Mouse (Mus musculus) MEL (cell line): ENCODE measurements around the gene Fam83g. TPM values are rescaled to one million over a fixed set of nuclear protein-coding genes. Genes with fewer than 3 reads are reported as not detected.
A peak's percentile ranks its signal among the peaks of the same experiment; 100 is the strongest.

ENCODE experiments used
- DNase-seq: peaks from one replicate; pipeline ENCODE4 v3.0.0; 2011; ENCODE audit warnings: low read depth, low spot score
- H3K27ac ChIP-seq: 2 replicates; pipeline ENCODE4 v1.5.1; 2012; ENCODE audit warnings: low read depth, mild to moderate bottlenecking, control low read depth, low read length, moderate library complexity; ENCODE audit not compliant: control insufficient read depth
- H3K27me3 ChIP-seq, 2 experiments: fragments of 150-350 bp in 1 of 2; sonication (generic) in 1 of 2; 2 replicates each; pipeline ENCODE4 v1.6.1; 2012; ENCODE audit warnings: low read length in 2 of 2, mild to moderate bottlenecking in 2 of 2, improper control_type of control experiment in 1 of 2, moderate library complexity in 1 of 2; ENCODE audit not compliant: insufficient read depth in 2 of 2, control insufficient read depth in 1 of 2
- H3K36me3 ChIP-seq, 2 experiments: 2 replicates each; pipeline ENCODE4 v1.6.1; 2012 to 2014; ENCODE audit warnings: low read length in 2 of 2, improper control_type of control experiment in 1 of 2, inconsistent platforms in 1 of 2, mild to moderate bottlenecking in 1 of 2; ENCODE audit not compliant: insufficient read depth in 2 of 2, control insufficient read depth in 1 of 2
- H3K4me1 ChIP-seq, 2 experiments: fragments of 150-350 bp in 1 of 2; sonication (generic) in 1 of 2; 2 replicates each; pipeline ENCODE4 v1.6.1; 2012; ENCODE audit warnings: low read length in 2 of 2, improper control_type of control experiment in 1 of 2, mild to moderate bottlenecking in 1 of 2; ENCODE audit not compliant: insufficient read depth in 2 of 2, control insufficient read depth in 1 of 2
- H3K4me3 ChIP-seq, 2 experiments: fragments of 150-350 bp in 1 of 2; sonication (generic) in 1 of 2; 2 replicates each; pipeline ENCODE4 v1.5.1; 2012; ENCODE audit warnings: low read depth in 2 of 2, low read length in 2 of 2, mild to moderate bottlenecking in 2 of 2, moderate library complexity in 2 of 2, control low read depth in 1 of 2, improper control_type of control experiment in 1 of 2; ENCODE audit not compliant: control insufficient read depth in 1 of 2, insufficient read depth in 1 of 2
- H3K79me2 ChIP-seq: 2 replicates; pipeline ENCODE4 v1.6.1; 2012; ENCODE audit warnings: mild to moderate bottlenecking, low read length, moderate library complexity; ENCODE audit not compliant: control insufficient read depth, poor library complexity, insufficient read depth
- H3K9ac ChIP-seq: 2 replicates; pipeline ENCODE4 v1.6.1; 2012; ENCODE audit warnings: low read depth, mild to moderate bottlenecking, control low read depth, low read length, moderate library complexity; ENCODE audit not compliant: control insufficient read depth, poor library complexity, severe bottlenecking
- H3K9me3 ChIP-seq: fragments of 150-350 bp; sonication (generic); replicated peaks from 2 replicates; pipeline ENCODE4 v1.6.1; 2012; ENCODE audit warnings: mild to moderate bottlenecking, low read length, improper control_type of control experiment, moderate library complexity; ENCODE audit not compliant: insufficient read depth
- ELF1 ChIP-seq: IDR thresholded peaks from 2 replicates; pipeline ENCODE4 v1.6.1; 2014; ENCODE audit warnings: low read depth, mild to moderate bottlenecking, inconsistent platforms, low read length, improper control_type of control experiment, moderate library complexity
- EP300 ChIP-seq, 2 experiments: IDR thresholded peaks; 2 replicates each; pipeline ENCODE4 v1.6.1; 2011; ENCODE audit warnings: improper control_type of control experiment in 2 of 2, low read length in 2 of 2, low read depth in 1 of 2, mild to moderate bottlenecking in 1 of 2
- ETS1 ChIP-seq: IDR thresholded peaks from 2 replicates; pipeline ENCODE4 v1.6.1; 2012; ENCODE audit warnings: low read depth, mild to moderate bottlenecking, inconsistent platforms, low read length, improper control_type of control experiment, moderate library complexity
- GATA1 ChIP-seq: IDR thresholded peaks from 2 replicates; pipeline ENCODE4 v1.6.1; 2011; ENCODE audit warnings: low read depth, low read length, improper control_type of control experiment
- HCFC1 ChIP-seq: IDR thresholded peaks from 2 replicates; pipeline ENCODE4 v1.6.1; 2012; ENCODE audit warnings: low read depth, mild to moderate bottlenecking, inconsistent platforms, low read length, improper control_type of control experiment, moderate library complexity
- MAX ChIP-seq: IDR thresholded peaks from 2 replicates; pipeline ENCODE4 v1.6.1; 2011; ENCODE audit warnings: low read length, improper control_type of control experiment
- MEF2A ChIP-seq: IDR thresholded peaks from 2 replicates; pipeline ENCODE4 v1.6.1; 2014; ENCODE audit warnings: low read depth, mild to moderate bottlenecking, inconsistent platforms, low read length, improper control_type of control experiment; ENCODE audit not compliant: poor library complexity, insufficient replicate concordance, severe bottlenecking; ENCODE audit errors: extremely low read depth
- MYB ChIP-seq: IDR thresholded peaks from 2 replicates; pipeline ENCODE4 v1.6.1; 2011; ENCODE audit warnings: mild to moderate bottlenecking, low read depth, low read length, improper control_type of control experiment
- MYC ChIP-seq: IDR thresholded peaks from 2 replicates; pipeline ENCODE4 v1.6.1; 2011; ENCODE audit warnings: low read depth, mild to moderate bottlenecking, low read length, improper control_type of control experiment, moderate library complexity
- NRF1 ChIP-seq: IDR thresholded peaks from 2 replicates; pipeline ENCODE4 v1.6.1; 2014; ENCODE audit warnings: low read depth, mild to moderate bottlenecking, inconsistent platforms, low read length, improper control_type of control experiment, moderate library complexity; ENCODE audit not compliant: poor library complexity, insufficient read depth, severe bottlenecking
- POLR2AphosphoS2 ChIP-seq: IDR thresholded peaks from 2 replicates; pipeline ENCODE4 v1.6.1; 2011; ENCODE audit warnings: low read length, improper control_type of control experiment
- RAD21 ChIP-seq: IDR thresholded peaks from 2 replicates; pipeline ENCODE4 v1.6.1; 2011; ENCODE audit warnings: mild to moderate bottlenecking, low read depth, low read length, improper control_type of control experiment
- SIN3A ChIP-seq: IDR thresholded peaks from 2 replicates; pipeline ENCODE4 v1.6.1; 2012; ENCODE audit warnings: low read length, improper control_type of control experiment, inconsistent platforms
- SMC3 ChIP-seq: IDR thresholded peaks from 2 replicates; pipeline ENCODE4 v1.6.1; 2011; ENCODE audit warnings: low read depth, low read length, improper control_type of control experiment
- TBP ChIP-seq: IDR thresholded peaks from 2 replicates; pipeline ENCODE4 v1.8.0; 2011; ENCODE audit warnings: low read depth, low read length, improper control_type of control experiment
- TCF12 ChIP-seq: IDR thresholded peaks from 2 replicates; pipeline ENCODE4 v1.6.1; 2014; ENCODE audit warnings: low read depth, mild to moderate bottlenecking, inconsistent platforms, low read length, improper control_type of control experiment, moderate library complexity
- USF2 ChIP-seq, 2 experiments: IDR thresholded peaks; 2 replicates each; pipeline ENCODE4 v1.6.1; 2011 to 2012; ENCODE audit warnings: improper control_type of control experiment in 2 of 2, low read length in 2 of 2, borderline replicate concordance in 1 of 2, inconsistent platforms in 1 of 2, low read depth in 1 of 2, mild to moderate bottlenecking in 1 of 2; ENCODE audit not compliant: insufficient read depth in 1 of 2
- ZC3H11A ChIP-seq: IDR thresholded peaks from 2 replicates; pipeline ENCODE4 v1.6.1; 2012; ENCODE audit warnings: low read depth, mild to moderate bottlenecking, inconsistent platforms, low read length, improper control_type of control experiment
- ZMIZ1 ChIP-seq: IDR thresholded peaks from 2 replicates; pipeline ENCODE4 v1.6.1; 2012; ENCODE audit warnings: low read depth, mild to moderate bottlenecking, inconsistent platforms, low read length, improper control_type of control experiment, moderate library complexity
- polyA plus RNA-seq, 2 experiments: library from polyadenylated mRNA; stranded (reverse) in 1 of 2; unstranded in 1 of 2; fragments of >175 nt in 1 of 2; fragments of >200 nt in 1 of 2; gene quantifications; 2 replicates each; pipeline versions ENCODE4 v1.2.1 to v1.2.4; 2012; ENCODE audit warnings: low replicate concordance in 2 of 2, low read depth in 1 of 2; ENCODE audit not compliant: insufficient read length in 2 of 2, insufficient read depth in 1 of 2, missing spikeins in 1 of 2
- total RNA-seq: library from RNA; depleted of rRNA; stranded (reverse); fragments of 300-350 nt; gene quantifications from 2 replicates; pipeline ENCODE4 v1.2.3, GENCODE M21; 2012

Fam83g gene
- total and polyA plus RNA-seq, 3 experiments: 5.4 to 9.7 TPM; not detected in 1

- H3K36me3 ChIP-seq: peaks cover 0 to 3% of the 10 kb centered on the region in 2 experiments; a peak in 2 of 4 replicates
- DNase-seq: no peak
- TF ChIP-seq TCF12: no peak
- TF ChIP-seq USF2 (IDR thresholded peaks at IDR 0.05; ENCODE audit: borderline replicate concordance in 1 of 2, insufficient read depth in 1 of 2, low read depth in 1 of 2, low read length in 2 of 2): no peak
- no peak for TF ChIP-seq SIN3A
- no peak for TF ChIP-seq RAD21
- no peak for TF ChIP-seq SMC3
- TF ChIP-seq TBP: no peak
- no peak for TF ChIP-seq ZMIZ1
- no peak for TF ChIP-seq ZC3H11A
- no peak for TF ChIP-seq NRF1
- TF ChIP-seq ELF1: no peak
- no peak for TF ChIP-seq EP300 (IDR thresholded peaks at IDR 0.05; ENCODE audit: low read depth in 1 of 2, low read length in 2 of 2)
- no peak for TF ChIP-seq MYC
- no peak for TF ChIP-seq MYB
- TF ChIP-seq ETS1: no peak
- TF ChIP-seq GATA1: no peak
- no peak for TF ChIP-seq POLR2AphosphoS2
- no peak for TF ChIP-seq MEF2A
- H3K4me3 ChIP-seq: no peak overlapping the region
- peaks cover 0 to 20% of the 10 kb centered on the region in 2 experiments; a peak in 3 of 4 replicates for H3K4me1 ChIP-seq
- H3K79me2 ChIP-seq: no peaks in the 10 kb centered on the region
- H3K9me3 ChIP-seq: no peaks in the 10 kb centered on the region
- H3K27me3 ChIP-seq: no peaks in the 10 kb centered on the region; a peak in 1 of 4 replicates
- no peak overlapping the region for H3K9ac ChIP-seq
- H3K27ac ChIP-seq: no peak overlapping the region
These were observed 31.7 kb upstream of the Fam83g start for GRCm38 (mm10) chr11:61652216-61652615.

- TF ChIP-seq HCFC1 (0 out of 2 replicates have a peak, but pooled peaks have one; percentile 13), MAX (no peak), ELF1 (peak; percentile 52; the same call in 1 of the 2 replicates)
- no peaks in the 10 kb centered on the region; a peak in 1 of 4 replicates for H3K27me3 ChIP-seq
- DNase-seq: peak; percentile 51
- H3K36me3 ChIP-seq: peaks cover 0 to 3% of the 10 kb centered on the region in 2 experiments; a peak in 2 of 4 replicates
- peak within 1 kb of the TSS; percentile 5 to 12; a peak in 1 of 4 replicates for H3K4me3 ChIP-seq
- no peak within 1 kb of the TSS for H3K9ac ChIP-seq
- H3K9me3 ChIP-seq: no peaks in the 10 kb centered on the region
- no peak within 1 kb of the TSS for H3K27ac ChIP-seq
- no peaks in the 10 kb centered on the region for H3K79me2 ChIP-seq
- H3K4me1 ChIP-seq: peaks cover 0 to 16% of the 10 kb centered on the region in 2 experiments; a peak in 3 of 4 replicates
These were observed 31.0 kb upstream of the Fam83g start, which contains the start of gene Grap for GRCm38 (mm10) chr11:61652686-61653447. Gene Grap, plus strand, starts transcription at chr11:61653265.
